Mouse (Mus musculus): ENCODE results near the gene Adora1.
A peak's percentile ranks its signal among the peaks of the same experiment; 100 is the strongest.

Adora1 gene

GRCm38 (mm10) chr1:134192024-134192423 lies 43.2 kb downstream of the Adora1 start:
- DNase-seq: no peak

- no peak for DNase-seq
Measured at GRCm38 (mm10) chr1:134191192-134191591, 44.0 kb downstream of the Adora1 start.

- peak; percentile 29 to 53 for DNase-seq
Measured at GRCm38 (mm10) chr1:134188989-134189729, 46.1 kb downstream of the Adora1 start.

- no peak for DNase-seq
Measured at GRCm38 (mm10) chr1:134188217-134188616, 47.0 kb downstream of the Adora1 start.

GRCm38 (mm10) chr1:134184089-134184488 lies 51.1 kb downstream of the Adora1 start:
- no peak for DNase-seq

GRCm38 (mm10) chr1:134182025-134182424 lies 53.2 kb downstream of the Adora1 start, which contains the start of gene Chil1:
Gene Chil1 (plus strand): TSS chr1:134182176.
- no peak for DNase-seq

GRCm38 (mm10) chr1:134177976-134178375 lies 57.3 kb downstream of the Adora1 start:
- DNase-seq: no peak

- no peak for DNase-seq
Measured at GRCm38 (mm10) chr1:134173081-134173480, 62.1 kb downstream of the Adora1 start.

- DNase-seq: no peak
Measured at GRCm38 (mm10) chr1:134168985-134169697, 66.1 kb downstream of the Adora1 start.

GRCm38 (mm10) chr1:134168567-134168966 lies 66.7 kb downstream of the Adora1 start:
- DNase-seq: no peak

GRCm38 (mm10) chr1:134167416-134168305 lies 67.6 kb downstream of the Adora1 start:
- no peak for DNase-seq

GRCm38 (mm10) chr1:134166547-134166946 lies 68.7 kb downstream of the Adora1 start:
- no peak for DNase-seq

GRCm38 (mm10) chr1:134164454-134164853 lies 70.8 kb downstream of the Adora1 start:
- DNase-seq: no peak

- no peak for DNase-seq
Measured at GRCm38 (mm10) chr1:134163476-134163875, 71.8 kb downstream of the Adora1 start.

- DNase-seq: no peak
Measured at GRCm38 (mm10) chr1:134162510-134163225, 72.6 kb downstream of the Adora1 start.

GRCm38 (mm10) chr1:134161399-134161798 lies 73.8 kb downstream of the Adora1 start:
- DNase-seq: no peak

GRCm38 (mm10) chr1:134160404-134160803 lies 74.8 kb downstream of the Adora1 start:
- DNase-seq: no peak

GRCm38 (mm10) chr1:134154655-134155054 lies 80.6 kb downstream of the Adora1 start:
- DNase-seq: peak in 1 of 2 experiments; percentile 10

- DNase-seq: no peak
Measured at GRCm38 (mm10) chr1:134154121-134154520, 81.1 kb downstream of the Adora1 start.

GRCm38 (mm10) chr1:134152626-134153590 lies 82.3 kb downstream of the Adora1 start:
- no peak for DNase-seq

Measured in B cell, adult 2 months (primary cell).